Mouse (Mus musculus) lung, postnatal 0 days (tissue): Measurements from ENCODE around the gene Kdm6a.

Source experiments
- CTCF ChIP-seq: IDR thresholded peaks from 2 replicates; pipeline ENCODE4 v1.5.1; 2016; ENCODE audit warnings: antibody characterized with exemption, mild to moderate bottlenecking
- EP300 ChIP-seq: IDR thresholded peaks from 2 replicates; pipeline ENCODE4 v1.6.1; 2016; ENCODE audit warnings: antibody characterized with exemption, mild to moderate bottlenecking, control low read depth

GRCm38 (mm10) chrX:18162192-18162857 lies at the start of gene Kdm6a:
- TF ChIP-seq CTCF: no peak
- no peak for TF ChIP-seq EP300
